Mouse (Mus musculus) yolk sac, embryonic 10.5 days (tissue): ENCODE results near the gene Gm10696.
"Not testable (repeated sequence)": the region's sequence is repeated elsewhere in the genome, so short reads cannot be mapped to it uniquely, and the experiment has no call there.

ENCODE experiments used
- DNase-seq: peaks from one replicate; pipeline ENCODE4 v3.0.0-alpha.2; 2017; ENCODE audit warnings: low spot score

Gm10696 gene

DNA sequence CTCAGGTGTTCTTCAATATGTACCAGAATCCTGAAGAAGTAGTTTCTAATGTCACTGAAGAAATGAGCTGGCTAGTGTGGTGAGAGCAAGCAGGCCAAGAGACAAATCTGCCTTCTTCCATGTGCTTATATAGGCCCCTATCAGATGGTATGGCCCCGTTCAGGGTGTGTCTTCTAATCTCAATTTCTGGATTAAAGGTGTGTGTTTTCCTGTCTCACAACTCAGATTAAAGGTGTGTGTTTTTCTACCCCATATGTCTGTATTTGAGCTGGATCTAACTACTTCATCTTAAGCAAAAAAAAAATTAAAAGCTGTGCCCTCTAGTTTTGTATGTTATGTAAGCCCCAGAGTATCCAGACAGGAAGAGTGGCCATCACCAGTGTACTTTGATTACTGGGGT, at the start of gene Gm10696:
Gene Gm10696, minus strand, starts transcription at position 101 of the 400 bp plus-strand sequence.
- not testable (repeated sequence) for DNase-seq

DNA sequence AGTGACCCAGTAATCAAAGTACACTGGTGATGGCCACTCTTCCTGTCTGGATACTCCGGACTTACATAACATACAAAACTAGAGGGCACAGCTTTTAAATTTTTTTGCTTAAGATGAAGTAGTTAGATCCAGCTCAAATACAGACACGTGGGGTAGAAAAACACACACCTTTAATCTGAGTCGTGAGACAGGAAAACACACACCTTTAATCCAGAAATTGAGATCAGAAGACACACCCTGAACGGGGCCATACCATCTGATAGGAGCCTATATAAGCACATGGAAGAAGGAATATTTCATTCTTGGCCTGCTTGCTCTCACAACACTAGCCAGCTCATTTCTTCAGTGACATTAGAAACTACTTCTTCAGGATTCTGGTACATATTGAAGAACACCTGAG, 18.4 kb upstream of the Gm10696 start, which contains the start of gene Gm5286:
Gene Gm5286, plus strand, starts transcription at position 301 of the 400 bp plus-strand sequence.
- DNase-seq, result not testable (repeated sequence)

DNA sequence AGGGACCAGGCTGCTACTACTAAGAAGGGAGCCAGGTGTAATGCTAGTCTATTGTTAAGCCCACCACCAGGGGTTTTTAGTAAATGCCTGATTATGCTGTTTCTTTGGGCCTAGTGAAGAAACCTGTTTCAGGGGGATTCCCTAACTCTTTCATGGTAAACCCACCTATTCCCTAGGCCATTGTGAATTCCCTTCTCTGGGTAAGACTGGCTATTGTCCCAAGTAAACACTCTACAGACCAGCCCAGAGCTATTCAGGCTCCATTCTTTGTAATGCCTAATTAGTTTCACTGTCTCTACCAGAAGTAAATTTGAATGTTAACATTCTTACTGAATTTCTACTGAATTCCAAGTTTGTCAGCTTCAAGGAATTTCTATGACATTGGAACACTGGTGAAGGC, 10.6 kb downstream of the Gm10696 start:
- not testable (repeated sequence) for DNase-seq
